Mouse (Mus musculus) lung, adult 10 weeks (tissue): ENCODE results near the gene Plekhn1. TPM values are rescaled to one million over a fixed set of nuclear protein-coding genes. Genes with fewer than 3 reads are reported as not detected.

Experiments
- polyA plus RNA-seq: library from polyadenylated mRNA; stranded (reverse); fragments of 350-450 nt; fragmentation: Illumina TruSeq; extraction: RNeasy Lipid Tissue Mini Kit (QIAGEN cat#74804); gene quantifications from one replicate; pipeline ENCODE4 v1.2.3, GENCODE M21; 2014; ENCODE audit warnings: low read depth, low replicate concordance; ENCODE audit not compliant: insufficient read depth

The Plekhn1 gene
- polyA plus RNA-seq = 11.9 TPM

GRCm38 (mm10) chr4:156234701-156235213 is at the start of gene Plekhn1:
Gene Plekhn1, minus strand, starts transcription at chr4:156234857.

GRCm38 (mm10) chr4:156255078-156255839 is 20.6 kb upstream of the Plekhn1 start, which contains the start of gene Samd11:
Gene Samd11, minus strand, starts transcription at chr4:156255657.

GRCm38 (mm10) chr4:156235808-156236533 is 1.3 kb upstream of the Plekhn1 start, which contains the start of gene Noc2l:
Gene Noc2l, plus strand, starts transcription at chr4:156236010.

GRCm38 (mm10) chr4:156215649-156216048 is 19.0 kb downstream of the Plekhn1 start, which contains the start of gene Perm1:
Gene Perm1, plus strand, starts transcription at chr4:156215868.

GRCm38 (mm10) chr4:156203001-156203412 is 31.6 kb downstream of the Plekhn1 start, which contains the start of gene AW011738:
Gene AW011738, plus strand, starts transcription at chr4:156203304.

GRCm38 (mm10) chr4:156200623-156201475 is 33.8 kb downstream of the Plekhn1 start, which contains the start of gene Isg15:
Gene Isg15, minus strand, starts transcription at chr4:156200818.

GRCm38 (mm10) chr4:156197131-156197828 is 37.4 kb downstream of the Plekhn1 start, which contains the start of gene Agrn:
Gene Agrn, minus strand, starts transcription at chr4:156197488.

Other genes with a start within 250 kb of the Plekhn1 start
- 3.9 TPM for gene B3galt6, start 242.2 kb downstream of the Plekhn1 start, polyA plus RNA-seq
- gene Sdf4, start 242.0 kb downstream of the Plekhn1 start, polyA plus RNA-seq = 179 TPM
- gene Tnfrsf4, start 221.0 kb downstream of the Plekhn1 start, polyA plus RNA-seq = 2.9 TPM
- gene Tnfrsf18, start 208.7 kb downstream of the Plekhn1 start, polyA plus RNA-seq = 4.0 TPM
- gene Ttll10, start 175.4 kb downstream of the Plekhn1 start, polyA plus RNA-seq = 1.3 TPM
- gene 9430015G10Rik, start 124.9 kb downstream of the Plekhn1 start, polyA plus RNA-seq = 4.0 TPM
- gene Rnf223, start 104.3 kb downstream of the Plekhn1 start, polyA plus RNA-seq = not detected
- gene Agrn, start 37.4 kb downstream of the Plekhn1 start, polyA plus RNA-seq = 53.1 TPM
- gene Isg15, start 34.0 kb downstream of the Plekhn1 start, polyA plus RNA-seq = 46.9 TPM
- 2.0 TPM for gene AW011738, start 31.6 kb downstream of the Plekhn1 start, polyA plus RNA-seq
- 1.2 TPM for gene Perm1, start 19.0 kb downstream of the Plekhn1 start, polyA plus RNA-seq
- 23.9 TPM for gene Noc2l, start 1.2 kb upstream of the Plekhn1 start, polyA plus RNA-seq
- gene Samd11, start 20.8 kb upstream of the Plekhn1 start, polyA plus RNA-seq = not detected
- gene Vmn2r-ps159, start 96.2 kb upstream of the Plekhn1 start, polyA plus RNA-seq = not detected